Mouse (Mus musculus) spleen, adult 2 months (tissue): ENCODE results near the gene Inka2.

ENCODE experiments used
- CTCF ChIP-seq: fragments of 200-500 bp; IDR thresholded peaks from 2 replicates; pipeline ENCODE4 v1.5.1; 2011; ENCODE audit warnings: mild to moderate bottlenecking, inconsistent platforms; ENCODE audit not compliant: insufficient read depth, insufficient read length, insufficient replicate concordance; ENCODE audit errors: extremely low read depth
- POLR2A ChIP-seq: fragments of 200-500 bp; IDR thresholded peaks from 2 replicates; pipeline ENCODE4 v1.6.1; 2011; ENCODE audit warnings: low read depth, low read length, inconsistent platforms

DNA sequence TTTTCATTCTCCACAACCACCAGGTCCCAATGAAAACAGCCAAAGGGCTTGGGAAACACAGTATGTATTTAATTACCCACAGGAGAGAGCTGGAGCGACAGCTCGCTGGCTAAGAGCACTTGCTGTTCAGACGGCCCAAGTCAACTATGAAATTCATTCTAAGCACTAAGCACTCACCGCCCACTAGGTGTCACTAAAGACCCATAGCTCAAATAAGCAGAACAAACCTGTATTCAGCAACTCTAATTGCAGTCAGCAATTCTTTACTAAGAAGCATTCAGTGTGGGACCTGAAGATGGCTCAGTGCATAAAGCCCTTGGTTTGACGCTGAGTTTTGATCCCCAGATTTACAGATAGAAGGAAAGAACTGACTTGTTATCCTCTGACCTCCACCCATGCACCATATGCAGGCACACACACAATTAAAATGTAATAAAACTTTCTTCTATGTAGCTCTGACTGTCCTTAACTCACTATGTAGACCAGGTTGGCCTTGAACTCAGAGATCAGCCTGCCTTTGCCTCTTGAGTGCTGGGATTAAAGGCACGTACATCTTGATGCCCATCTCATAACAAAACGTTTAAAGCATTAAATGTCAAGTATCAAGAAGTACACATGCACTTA lies 29.7 kb upstream of the Inka2 start:
- TF ChIP-seq CTCF (peak; percentile 53; the same call in 1 of the 2 replicates), POLR2A (no peak)
